Mouse (Mus musculus) right cerebral cortex, adult 18-20 months (tissue): ENCODE measurements at regions not wholly inside any gene's neighbourhood (a gene's known extent, or its start where the extent isn't known, plus 50 kb on each side); places are given as distances from the start of the nearest gene placed in this dataset.

Source experiments
- DNase-seq: peaks from one replicate; pipeline ENCODE4 v3.0.0; 2022; ENCODE audit warnings: mixed read lengths

GRCm38 (mm10) chr1:154255971-154256370 is 55.0 kb downstream of the Zfp648 start:
- no peak for DNase-seq

GRCm38 (mm10) chr1:154256811-154257210 is 55.8 kb downstream of the Zfp648 start:
- no peak for DNase-seq

- peak; percentile 73 for DNase-seq
These were observed 57.5 kb downstream of the Zfp648 start for GRCm38 (mm10) chr1:154258511-154258910.

- no peak for DNase-seq
These were observed 59.4 kb downstream of the Zfp648 start for GRCm38 (mm10) chr1:154260393-154260792.

- peak; percentile 79 for DNase-seq
These were observed 80.5 kb downstream of the Zfp648 start for GRCm38 (mm10) chr1:154281438-154281837.

- peak; percentile 48 for DNase-seq
These were observed 85.1 kb downstream of the Zfp648 start for GRCm38 (mm10) chr1:154286080-154286479.

- DNase-seq = peak; percentile 60
These were observed 91.7 kb downstream of the Zfp648 start for GRCm38 (mm10) chr1:154292729-154293128.

GRCm38 (mm10) chr1:154296080-154296479 is 95.1 kb downstream of the Zfp648 start:
- DNase-seq = no peak

- DNase-seq = no peak
These were observed 98.9 kb downstream of the Zfp648 start for GRCm38 (mm10) chr1:154299866-154300265.

- no peak for DNase-seq
These were observed 108.7 kb downstream of the Zfp648 start for GRCm38 (mm10) chr1:154309650-154310049.
